Mouse (Mus musculus) adrenal gland, postnatal 25 days (tissue): Measurements from ENCODE around the gene Inpp5e. TPM values are rescaled to one million over a fixed set of nuclear protein-coding genes. Genes with fewer than 3 reads are reported as not detected.
"Not testable (repeated sequence)": the region's sequence is repeated elsewhere in the genome, so short reads cannot be mapped to it uniquely, and the experiment has no call there.

ENCODE experiments used
- DNase-seq: peaks from one replicate; pipeline ENCODE4 v3.0.0; 2021; ENCODE audit warnings: mixed read lengths
- total RNA-seq: library from RNA; stranded (reverse); gene quantifications from 2 replicates; pipeline ENCODE4 v1.2.3, GENCODE M21; 2021

Gene Inpp5e
- total RNA-seq, 1 experiment from 2014 or later: 25.9 TPM

- DNase-seq: no peak
Measured at GRCm38 (mm10) chr2:26418120-26418519, 9.1 kb upstream of the Inpp5e start.

- DNase-seq: no peak
Measured at GRCm38 (mm10) chr2:26417066-26417465, 8.1 kb upstream of the Inpp5e start.

DNA sequence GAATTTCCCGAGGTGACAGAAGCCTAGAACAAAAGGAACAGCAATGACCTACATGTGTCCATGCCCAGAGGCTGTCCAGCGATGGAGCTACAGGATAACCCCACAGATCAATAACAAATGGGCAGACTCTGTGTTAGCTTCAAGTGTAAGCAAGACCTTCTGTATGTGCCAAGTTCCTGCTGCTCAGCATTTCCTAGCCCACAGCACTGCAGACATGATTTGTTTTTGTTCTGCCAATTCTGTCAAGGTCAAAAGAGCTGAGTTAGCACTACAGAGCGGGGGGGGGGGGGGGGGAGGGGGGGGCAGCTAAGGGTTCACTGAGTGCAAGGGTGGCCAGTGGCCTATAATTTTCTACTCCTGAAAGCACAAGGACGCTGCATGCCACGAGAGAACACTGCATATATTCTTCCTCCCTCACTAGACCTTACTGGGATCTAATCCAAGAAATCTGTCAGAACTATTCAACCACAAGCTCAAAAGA, 2.0 kb upstream of the Inpp5e start:
- no peak for DNase-seq

GRCm38 (mm10) chr2:26410091-26410490, 1.1 kb upstream of the Inpp5e start:
- no peak for DNase-seq

- no peak for DNase-seq
Measured at GRCm38 (mm10) chr2:26409362-26409761, 359 bp upstream of the Inpp5e start.

- DNase-seq: no peak
Measured at GRCm38 (mm10) chr2:26403306-26403705, 5.7 kb downstream of the Inpp5e start.

DNA sequence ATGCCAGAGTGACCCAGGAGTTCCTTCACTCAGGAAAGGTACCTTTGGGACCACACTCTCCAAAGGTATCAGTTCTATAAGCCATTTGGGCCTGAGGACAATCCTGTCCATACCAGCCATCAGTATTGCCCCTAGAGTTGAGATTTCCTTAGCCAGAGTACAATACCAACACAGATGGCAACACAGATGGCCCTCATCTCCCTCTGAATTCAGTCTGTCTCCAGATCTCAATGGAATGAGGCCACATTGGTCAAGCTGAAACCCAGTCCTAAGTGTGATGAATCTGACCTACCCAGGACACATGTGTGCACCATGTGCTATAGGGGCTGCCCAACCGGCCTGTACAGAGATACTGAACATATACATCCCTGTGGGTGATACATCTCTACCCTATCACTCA, 6.7 kb downstream of the Inpp5e start:
- no peak for DNase-seq

GRCm38 (mm10) chr2:26401023-26401422, 8.0 kb downstream of the Inpp5e start:
- no peak for DNase-seq

DNA sequence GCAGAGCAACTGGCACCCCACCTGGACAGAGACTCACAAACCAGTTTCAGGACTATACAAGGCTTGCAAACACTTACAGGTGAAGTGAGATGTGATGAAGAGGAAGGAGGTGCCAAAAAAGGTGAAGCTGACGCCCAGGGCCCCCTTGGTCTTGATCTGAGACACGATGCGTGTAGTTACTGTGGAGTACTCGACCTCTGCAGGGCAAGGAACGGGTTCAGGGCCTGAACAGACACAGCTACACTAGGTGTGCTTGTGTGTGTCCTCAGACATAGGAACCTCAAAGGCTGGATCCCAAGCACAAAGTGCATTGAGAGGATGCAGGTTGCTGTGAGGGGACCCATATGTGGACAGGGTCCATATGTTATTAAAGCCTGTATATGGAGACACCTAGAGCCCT, 8.7 kb downstream of the Inpp5e start:
- DNase-seq: no peak

DNA sequence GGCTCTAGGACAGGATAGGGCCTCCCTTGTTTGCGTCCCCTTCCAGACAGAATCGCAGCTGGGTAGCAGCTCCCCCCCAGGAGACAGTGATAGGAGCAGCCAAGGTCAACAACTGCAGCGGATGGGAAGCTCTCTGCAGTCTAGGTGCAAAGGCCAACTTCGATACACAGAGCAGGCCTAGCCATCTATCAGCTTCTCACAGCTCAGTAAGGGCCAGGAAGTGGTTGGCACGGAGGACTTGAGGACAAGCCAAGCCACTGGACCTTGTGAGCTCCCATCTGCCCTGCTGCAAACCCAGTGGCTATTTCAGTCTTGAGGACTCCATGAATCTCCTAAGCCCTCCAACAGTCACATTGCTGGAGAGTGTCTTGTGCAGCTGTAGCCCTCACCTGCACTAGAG, 9.4 kb downstream of the Inpp5e start:
- no peak for DNase-seq

- DNase-seq: no peak
Measured at GRCm38 (mm10) chr2:26398978-26399377, 10.0 kb downstream of the Inpp5e start.

GRCm38 (mm10) chr2:26391617-26392016, 17.4 kb downstream of the Inpp5e start:
- no peak for DNase-seq

- no peak for DNase-seq
Measured at GRCm38 (mm10) chr2:26390954-26391353, 18.0 kb downstream of the Inpp5e start.

GRCm38 (mm10) chr2:26389154-26389690, 19.8 kb downstream of the Inpp5e start, which contains the start of the genes Entr1 and Pmpca:
Gene Entr1 (minus strand): TSS chr2:26389316.
Gene Pmpca (plus strand): TSS chr2:26389339.
- DNase-seq: peak; percentile 88

DNA sequence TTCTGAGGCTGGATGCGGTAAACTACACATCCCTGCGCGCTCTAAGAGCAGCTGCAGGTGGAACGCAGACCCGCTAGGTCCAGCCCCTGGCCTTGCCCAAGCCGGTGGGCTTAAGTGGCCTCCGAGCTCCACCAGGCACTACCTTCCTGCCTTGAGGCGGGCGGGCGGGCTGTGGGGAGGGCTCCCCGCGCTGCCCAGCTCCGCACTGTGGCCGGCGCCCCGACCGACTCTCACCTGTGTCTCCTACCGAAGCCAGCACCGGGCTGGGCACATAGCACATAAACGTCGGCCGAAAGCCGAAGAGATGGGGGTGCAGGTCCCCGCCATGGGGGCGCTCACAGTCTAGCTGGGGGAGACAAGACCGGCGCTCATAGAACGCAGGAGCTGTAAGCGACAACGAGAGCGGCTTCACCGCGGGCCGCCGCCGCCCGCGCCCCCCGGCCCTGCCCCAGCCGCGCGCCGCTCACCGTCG, 20.3 kb downstream of the Inpp5e start:
- peak; percentile 35 for DNase-seq

- no peak for DNase-seq
Measured at GRCm38 (mm10) chr2:26387713-26388112, 21.3 kb downstream of the Inpp5e start.

DNA sequence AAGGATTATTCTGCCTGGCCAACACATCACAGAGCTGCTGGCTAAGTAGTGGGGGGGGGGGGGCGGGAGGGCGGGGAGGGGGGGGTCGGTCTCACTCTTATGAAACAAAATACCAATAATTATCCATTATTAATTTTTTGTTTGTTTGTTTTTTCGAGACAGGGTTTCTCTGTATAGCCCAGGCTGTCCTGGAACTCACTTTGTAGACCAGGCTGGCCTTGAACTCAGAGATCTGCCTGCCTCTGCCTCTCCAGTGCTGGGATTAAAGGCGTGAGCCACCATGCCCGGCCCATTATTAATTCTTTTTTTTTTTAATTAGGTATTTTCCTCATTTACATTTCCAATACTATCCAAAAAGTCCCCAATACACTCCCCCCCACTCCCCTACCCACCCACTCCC, 28.1 kb downstream of the Inpp5e start:
- not testable (repeated sequence) for DNase-seq

GRCm38 (mm10) chr2:26380131-26380771, 28.8 kb downstream of the Inpp5e start, which contains the start of gene Snapc4:
Gene Snapc4 (minus strand): TSS chr2:26380653.
- DNase-seq: peak; percentile 86

DNA sequence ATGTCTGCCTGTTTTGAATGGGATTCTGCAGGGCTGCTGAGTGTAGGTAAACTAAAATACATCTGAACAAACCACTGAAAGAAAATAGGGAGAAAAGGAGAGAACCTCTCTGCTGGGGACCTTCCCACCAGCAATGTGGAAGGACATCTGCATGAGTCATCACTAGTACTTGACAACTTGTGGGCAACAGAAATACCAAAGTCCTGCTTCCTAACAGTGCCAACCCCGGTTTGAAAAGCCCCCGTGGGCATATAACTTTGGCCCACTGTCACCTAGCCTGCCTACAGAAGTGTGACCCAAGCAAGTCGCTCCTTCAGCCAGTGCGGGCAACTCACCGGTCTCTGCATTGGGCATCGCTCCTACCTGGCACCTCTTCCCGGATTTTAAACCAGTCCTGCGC, 36.6 kb downstream of the Inpp5e start:
- no peak for DNase-seq

GRCm38 (mm10) chr2:26368572-26368971, 40.4 kb downstream of the Inpp5e start:
- no peak for DNase-seq

DNA sequence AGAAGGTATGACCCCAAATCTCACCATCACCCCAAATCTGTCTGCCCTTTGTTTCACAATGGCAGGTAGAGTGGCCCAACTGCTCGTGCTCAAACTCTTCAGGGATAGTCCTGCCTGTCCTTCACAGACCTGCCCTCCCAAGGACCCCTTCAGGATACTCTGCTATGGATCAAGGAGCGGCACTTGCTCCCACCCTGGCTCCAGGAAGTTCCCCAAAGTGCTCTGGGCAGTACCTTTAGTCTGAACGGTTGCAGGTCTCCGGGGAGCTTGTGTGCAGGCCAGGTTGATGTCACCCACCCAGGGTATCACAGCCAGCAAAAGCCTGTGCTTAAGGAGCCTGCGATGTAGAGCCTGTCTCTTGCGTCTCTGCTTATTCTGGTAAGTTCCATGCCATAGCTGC, 41.1 kb downstream of the Inpp5e start:
- no peak for DNase-seq

GRCm38 (mm10) chr2:26364738-26365465, 44.1 kb downstream of the Inpp5e start:
- DNase-seq: peak; percentile 84

GRCm38 (mm10) chr2:26363481-26363880, 45.5 kb downstream of the Inpp5e start:
- DNase-seq: no peak
